Mouse (Mus musculus) limb, embryonic 13.5 days (tissue): ENCODE results near the gene Smap1. TPM values are rescaled to one million over a fixed set of nuclear protein-coding genes. Genes with fewer than 3 reads are reported as not detected.

Experiments
- polyA plus RNA-seq: library from polyadenylated mRNA; unstranded; fragments of >200 nt; fragmentation: Nextera tagmentation; extraction: Ambion mirVana; gene quantifications from 2 replicates; pipeline ENCODE4 v1.2.1, GENCODE M21; 2015

Gene Smap1
- polyA plus RNA-seq, 1 experiment from 2014 or later: 45.1 TPM

Other genes with a start within 250 kb of the Smap1 start
- 0.92 and 0.96 TPM in 2 replicates for gene B3gat2, start 160.6 kb downstream of the Smap1 start, polyA plus RNA-seq
- gene Sdhaf4, start 83.3 kb upstream of the Smap1 start, polyA plus RNA-seq: 79.0 and 86.3 TPM in 2 replicates
- 44.3 and 45.0 TPM in 2 replicates for gene Fam135a, start 178.0 kb upstream of the Smap1 start, polyA plus RNA-seq